Mouse (Mus musculus) hindbrain, embryonic 13.5 days (tissue): ENCODE measurements around the gene Phc1. TPM values are rescaled to one million over a fixed set of nuclear protein-coding genes. Genes with fewer than 3 reads are reported as not detected.
A peak's percentile ranks its signal among the peaks of the same experiment; 100 is the strongest.

Experiments
- ATAC-seq: fragments of 200-750 bp; cut with Nextera tagmentation; 2 replicates; pipeline ENCODE4 v1.8.0; 2017; ENCODE audit warnings: moderate TSS enrichment; ENCODE audit not compliant: low FRiP score
- H3K27ac ChIP-seq: fragments of 300-500 bp; sonication (generic); 2 replicates; pipeline ENCODE4 v1.5.1; 2015; ENCODE audit warnings: inconsistent platforms, mild to moderate bottlenecking, moderate library complexity
- H3K27me3 ChIP-seq: fragments of 300-500 bp; sonication (generic); 2 replicates; pipeline ENCODE4 v1.6.1; 2015; ENCODE audit warnings: mild to moderate bottlenecking, inconsistent platforms
- H3K36me3 ChIP-seq: fragments of 300-500 bp; sonication (generic); 2 replicates; pipeline ENCODE4 v1.6.1; 2015; ENCODE audit warnings: mild to moderate bottlenecking, inconsistent platforms
- H3K4me1 ChIP-seq: fragments of 300-500 bp; sonication (generic); replicated peaks from 2 replicates; pipeline ENCODE4 v1.6.1; 2015; ENCODE audit warnings: inconsistent platforms
- H3K4me2 ChIP-seq: fragments of 300-500 bp; sonication (generic); 2 replicates; pipeline ENCODE4 v1.6.1; 2015; ENCODE audit warnings: inconsistent platforms, mild to moderate bottlenecking, moderate library complexity
- H3K4me3 ChIP-seq: fragments of 300-500 bp; sonication (generic); 2 replicates; pipeline ENCODE4 v1.5.1; 2015; ENCODE audit warnings: mild to moderate bottlenecking, inconsistent platforms
- H3K9ac ChIP-seq: fragments of 300-500 bp; sonication (generic); 2 replicates; pipeline ENCODE4 v1.6.1; 2015; ENCODE audit warnings: mild to moderate bottlenecking, inconsistent platforms
- H3K9me3 ChIP-seq: fragments of 300-500 bp; sonication (generic); 2 replicates; pipeline ENCODE4 v1.6.1; 2016; ENCODE audit warnings: inconsistent platforms
- WGBS: fragments of 180-500 bp; shearing (Covaris S2); methylation state at CpG from one replicate; pipeline ENCODE4 v1.1.7; 2015; 5-methylcytosine and 5-hydroxymethylcytosine counted together
- polyA plus RNA-seq: library from polyadenylated mRNA; unstranded; fragments of >200 nt; fragmentation: Nextera tagmentation; extraction: Ambion mirVana; gene quantifications from 2 replicates; pipeline ENCODE4 v1.2.1, GENCODE M21; 2015

The Phc1 gene
- polyA plus RNA-seq, 1 experiment from 2014 or later: 32.9 TPM

GRCm38 (mm10) chr6:122333081-122333612 is 7.2 kb downstream of the Phc1 start:
- no peak for ATAC-seq
- no peak overlapping the region for H3K4me3 ChIP-seq
- H3K27me3 ChIP-seq: no peaks in the 10 kb centered on the region
- no peak overlapping the region for H3K9ac ChIP-seq
- H3K36me3 ChIP-seq: peaks cover 64% of the 10 kb centered on the region
- H3K9me3 ChIP-seq: no peaks in the 10 kb centered on the region
- whole genome bisulfite sequencing: 90% methylated on average over 13 of the region's 13 CpGs
- H3K27ac ChIP-seq: no peak overlapping the region
- no peak overlapping the region for H3K4me2 ChIP-seq
- peaks cover 13% of the 10 kb centered on the region for H3K4me1 ChIP-seq

GRCm38 (mm10) chr6:122325361-122325975 is 14.9 kb downstream of the Phc1 start:
- peaks cover 69% of the 10 kb centered on the region for H3K36me3 ChIP-seq
- ATAC-seq: no peak
- WGBS: 94% methylated on average over 6 of the region's 6 CpGs

GRCm38 (mm10) chr6:122318726-122319125 is 21.6 kb downstream of the Phc1 start:
- H3K27ac ChIP-seq: no peak overlapping the region
- no peak overlapping the region for H3K4me2 ChIP-seq
- WGBS: 100% methylated on average over 1 of the region's 1 CpGs
- H3K9ac ChIP-seq: no peak overlapping the region
- no peak overlapping the region for H3K4me3 ChIP-seq
- no peak for ATAC-seq
- no peaks in the 10 kb centered on the region for H3K27me3 ChIP-seq
- peaks cover 98% of the 10 kb centered on the region for H3K36me3 ChIP-seq
- no peaks in the 10 kb centered on the region for H3K4me1 ChIP-seq
- H3K9me3 ChIP-seq: no peaks in the 10 kb centered on the region

More at GRCm38 (mm10) chr6:122325361-122325975, 14.9 kb downstream of the Phc1 start:
- Histone ChIP-seq H3K4me1 (no peaks in the 10 kb centered on the region), H3K4me2 (no peak overlapping the region), H3K27me3 (no peaks in the 10 kb centered on the region), H3K9ac (no peak overlapping the region), H3K4me3 (no peak overlapping the region), H3K27ac (no peak overlapping the region), H3K9me3 (no peaks in the 10 kb centered on the region)

GRCm38 (mm10) chr6:122310187-122310820 is 30.1 kb downstream of the Phc1 start:
- Histone ChIP-seq H3K9ac (peak overlapping the region; percentile 80), H3K27ac (no peak overlapping the region), H3K9me3 (no peaks in the 10 kb centered on the region), H3K4me3 (peak overlapping the region; percentile 63; the same call in 1 of the 2 replicates), H3K27me3 (no peaks in the 10 kb centered on the region), H3K4me1 (peaks cover 21% of the 10 kb centered on the region), H3K36me3 (peaks cover 25% of the 10 kb centered on the region), H3K4me2 (peak overlapping the region; percentile 72)
- WGBS: 74% methylated on average over 5 of the region's 5 CpGs
- ATAC-seq: no peak

GRCm38 (mm10) chr6:122309446-122309960 is 30.9 kb downstream of the Phc1 start:
- Histone ChIP-seq H3K27ac (no peak overlapping the region), H3K9me3 (no peaks in the 10 kb centered on the region), H3K4me2 (peak overlapping the region; percentile 72), H3K27me3 (no peaks in the 10 kb centered on the region), H3K4me3 (peak overlapping the region; percentile 63), H3K36me3 (peaks cover 17% of the 10 kb centered on the region), H3K9ac (peak overlapping the region; percentile 80), H3K4me1 (peaks cover 21% of the 10 kb centered on the region)
- no peak for ATAC-seq
- WGBS: 15% methylated on average over 11 of the region's 11 CpGs

GRCm38 (mm10) chr6:122308505-122309393 is 31.6 kb downstream of the Phc1 start, which contains the start of gene M6pr:
TSS of gene M6pr (plus strand) at chr6:122308720.
- Histone ChIP-seq H3K27ac (peak within 1 kb of the TSS; percentile 66), H3K4me3 (peak within 1 kb of the TSS; percentile 63), H3K4me1 (peaks cover 21% of the 10 kb centered on the region), H3K36me3 (peaks cover 10% of the 10 kb centered on the region), H3K4me2 (peak within 1 kb of the TSS; percentile 72), H3K27me3 (no peaks in the 10 kb centered on the region), H3K9ac (peak within 1 kb of the TSS; percentile 80), H3K9me3 (no peaks in the 10 kb centered on the region)
- WGBS: under 1% methylated on average over 49 of the region's 49 CpGs
- ATAC-seq: peak; percentile 99

GRCm38 (mm10) chr6:122308136-122308504 is 32.2 kb downstream of the Phc1 start:
- peaks cover 4% of the 10 kb centered on the region for H3K36me3 ChIP-seq
- H3K4me2 ChIP-seq: peak overlapping the region; percentile 1; the same call in 1 of the 2 replicates
- H3K27me3 ChIP-seq: no peaks in the 10 kb centered on the region
- ATAC-seq: no peak; the same call in none of the 2 replicates
- H3K4me1 ChIP-seq: peaks cover 21% of the 10 kb centered on the region
- peak overlapping the region; percentile 66 for H3K27ac ChIP-seq
- WGBS: 63% methylated on average over 6 of the region's 6 CpGs
- no peaks in the 10 kb centered on the region for H3K9me3 ChIP-seq
- H3K4me3 ChIP-seq: peak overlapping the region; percentile 63; the same call in 1 of the 2 replicates
- no peak overlapping the region for H3K9ac ChIP-seq

GRCm38 (mm10) chr6:122306707-122307106 is 33.7 kb downstream of the Phc1 start:
- Histone ChIP-seq H3K4me3 (no peak overlapping the region), H3K9ac (no peak overlapping the region), H3K4me2 (no peak overlapping the region), H3K36me3 (no peaks in the 10 kb centered on the region), H3K4me1 (peaks cover 21% of the 10 kb centered on the region), H3K9me3 (no peaks in the 10 kb centered on the region), H3K27me3 (no peaks in the 10 kb centered on the region), H3K27ac (no peak overlapping the region)
- no peak for ATAC-seq
- WGBS: 87% methylated on average over 4 of the region's 4 CpGs

GRCm38 (mm10) chr6:122304790-122305555 is 35.4 kb downstream of the Phc1 start:
- WGBS: 82% methylated on average over 12 of the region's 12 CpGs
- no peaks in the 10 kb centered on the region for H3K36me3 ChIP-seq
- H3K4me3 ChIP-seq: no peak overlapping the region
- peaks cover 9% of the 10 kb centered on the region for H3K4me1 ChIP-seq
- no peaks in the 10 kb centered on the region for H3K27me3 ChIP-seq
- H3K4me2 ChIP-seq: no peak overlapping the region
- H3K27ac ChIP-seq: no peak overlapping the region
- H3K9me3 ChIP-seq: no peaks in the 10 kb centered on the region
- ATAC-seq: no peak
- 0 out of 2 replicates have a peak overlapping the region, but pooled peaks have one; percentile 6 for H3K9ac ChIP-seq

- Histone ChIP-seq H3K27ac (no peak overlapping the region), H3K36me3 (no peaks in the 10 kb centered on the region), H3K27me3 (no peaks in the 10 kb centered on the region), H3K4me3 (no peak overlapping the region), H3K9ac (no peak overlapping the region), H3K9me3 (no peaks in the 10 kb centered on the region), H3K4me2 (no peak overlapping the region), H3K4me1 (peaks cover 3% of the 10 kb centered on the region)
- WGBS: 36% methylated on average over 6 of the region's 6 CpGs
- no peak for ATAC-seq
Measured at GRCm38 (mm10) chr6:122304355-122304754, 36.0 kb downstream of the Phc1 start.

GRCm38 (mm10) chr6:122303526-122303925 is 36.8 kb downstream of the Phc1 start:
- no peaks in the 10 kb centered on the region for H3K27me3 ChIP-seq
- ATAC-seq: no peak
- WGBS: 87% methylated on average over 9 of the region's 9 CpGs
- no peaks in the 10 kb centered on the region for H3K36me3 ChIP-seq
- H3K4me3 ChIP-seq: no peak overlapping the region
- no peak overlapping the region for H3K9ac ChIP-seq
- no peak overlapping the region for H3K27ac ChIP-seq
- no peak overlapping the region for H3K4me2 ChIP-seq
- no peaks in the 10 kb centered on the region for H3K4me1 ChIP-seq
- no peaks in the 10 kb centered on the region for H3K9me3 ChIP-seq
